Mouse (Mus musculus): ENCODE measurements around the gene Dnah7b.
"Not testable (repeated sequence)": the region's sequence is repeated elsewhere in the genome, so short reads cannot be mapped to it uniquely, and the experiment has no call there.

Dnah7b gene

GRCm38 (mm10) chr1:46325942-46326341, 259.8 kb downstream of the Dnah7b start:
- not testable (repeated sequence) for DNase-seq

DNA sequence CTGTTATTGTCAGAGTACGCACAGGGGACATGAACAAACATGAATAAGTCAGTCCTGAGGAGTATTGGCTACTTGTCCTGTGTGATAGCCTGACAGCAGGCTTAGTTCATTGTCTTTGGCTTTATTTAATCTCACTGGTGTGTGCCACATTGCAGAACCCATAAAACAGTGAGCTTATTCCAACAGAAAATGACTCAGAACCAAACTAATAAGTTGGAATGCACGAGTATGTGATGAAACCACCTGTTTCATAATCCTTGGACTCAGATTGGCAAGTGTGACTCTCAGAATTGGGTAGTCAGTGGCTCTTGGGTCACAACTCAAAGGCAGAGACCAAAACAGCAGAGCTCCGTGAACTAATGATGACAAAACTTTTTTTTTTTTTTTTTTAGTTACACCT, 279.2 kb downstream of the Dnah7b start:
- not testable (repeated sequence) for DNase-seq

DNA sequence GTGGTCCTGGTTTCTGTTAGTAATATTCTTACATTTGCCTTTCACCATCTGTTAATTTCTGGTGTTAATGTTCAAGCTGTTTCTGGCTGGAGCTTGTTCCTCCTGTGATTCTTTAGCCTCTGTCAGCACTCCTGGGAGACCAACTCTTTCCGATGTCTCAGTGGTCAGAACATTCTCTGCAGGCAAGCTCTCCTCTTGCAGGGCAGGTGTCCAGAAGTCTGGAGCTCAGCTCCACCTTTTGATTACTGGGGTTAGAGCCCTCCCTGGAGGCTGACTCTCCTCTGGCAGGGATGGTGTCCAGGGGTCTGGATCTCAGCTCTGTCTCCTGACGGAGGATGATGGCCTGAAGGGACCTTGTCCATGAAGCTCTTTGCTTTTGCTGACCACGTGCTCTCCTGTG, 314.5 kb downstream of the Dnah7b start:
- not testable (repeated sequence) for DNase-seq

DNA sequence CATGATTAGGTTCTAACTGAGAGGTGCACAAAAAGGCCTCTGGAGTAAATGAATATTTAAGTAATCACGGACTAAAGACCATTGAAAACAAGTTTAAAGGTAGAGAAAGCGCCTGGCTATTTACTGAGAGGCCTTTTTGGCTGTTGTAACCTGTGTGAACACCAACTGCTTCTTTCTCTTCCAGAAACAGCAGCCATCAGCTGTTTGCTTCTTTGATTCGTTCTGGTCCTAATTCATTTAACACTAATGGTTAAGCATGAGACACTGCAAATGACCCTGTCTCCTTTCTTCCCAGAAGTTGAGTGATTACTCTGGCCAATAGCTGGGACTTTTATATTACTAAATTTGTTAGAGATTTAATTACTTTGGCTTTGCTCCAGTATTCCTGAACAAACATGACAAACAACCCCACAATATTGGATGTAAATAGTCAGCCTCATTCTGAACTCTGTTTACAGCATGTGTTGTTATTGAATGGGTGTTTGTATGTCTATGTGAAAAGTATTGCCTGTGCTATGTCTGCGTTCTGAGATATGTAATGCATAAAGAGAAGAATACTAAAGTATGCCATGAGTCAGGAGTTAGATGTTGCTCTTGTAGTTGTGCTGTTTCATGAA, 328.7 kb downstream of the Dnah7b start:
- not testable (repeated sequence) for DNase-seq

DNA sequence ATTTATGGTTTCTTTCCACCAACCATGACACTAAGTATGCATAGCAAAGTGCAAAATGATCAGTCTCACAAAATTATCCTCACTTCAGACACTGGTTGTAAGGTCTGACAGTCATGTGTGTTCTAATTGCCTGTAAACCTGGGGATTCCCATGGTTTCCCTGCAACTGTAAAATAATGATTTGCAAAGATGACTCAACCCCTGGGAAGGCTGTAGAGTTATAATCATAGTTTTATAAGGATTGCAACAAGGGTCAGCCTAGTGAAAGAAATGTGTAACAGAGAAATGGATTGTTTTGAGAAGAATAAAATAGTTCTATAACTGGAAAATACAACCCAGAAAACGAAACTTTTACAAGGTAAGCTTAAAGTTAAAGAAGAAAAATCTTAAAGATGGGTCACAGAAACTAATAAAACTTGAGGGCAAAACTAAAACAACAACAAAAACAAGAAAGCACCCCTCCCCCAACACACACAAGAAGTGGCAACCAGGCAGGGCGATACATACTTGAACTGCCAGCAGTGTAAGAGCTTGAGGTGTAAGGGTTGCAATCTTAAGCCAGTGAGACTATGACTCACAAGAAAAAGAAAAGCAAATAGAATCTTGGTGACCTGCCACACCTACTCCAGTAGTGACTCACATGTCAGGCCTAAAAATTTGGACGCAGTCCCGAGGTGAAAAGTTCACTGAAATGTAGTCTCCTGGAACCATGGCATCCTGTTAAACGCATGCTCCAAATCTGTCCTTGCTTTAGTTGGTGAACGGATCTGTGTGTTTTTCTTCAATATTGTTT, 342.4 kb downstream of the Dnah7b start:
- no peak for DNase-seq

- DNase-seq = not testable (repeated sequence)
Measured at GRCm38 (mm10) chr1:46414798-46415197, 348.7 kb downstream of the Dnah7b start.

GRCm38 (mm10) chr1:46416946-46417345, 350.8 kb downstream of the Dnah7b start:
- not testable (repeated sequence) for DNase-seq

DNA sequence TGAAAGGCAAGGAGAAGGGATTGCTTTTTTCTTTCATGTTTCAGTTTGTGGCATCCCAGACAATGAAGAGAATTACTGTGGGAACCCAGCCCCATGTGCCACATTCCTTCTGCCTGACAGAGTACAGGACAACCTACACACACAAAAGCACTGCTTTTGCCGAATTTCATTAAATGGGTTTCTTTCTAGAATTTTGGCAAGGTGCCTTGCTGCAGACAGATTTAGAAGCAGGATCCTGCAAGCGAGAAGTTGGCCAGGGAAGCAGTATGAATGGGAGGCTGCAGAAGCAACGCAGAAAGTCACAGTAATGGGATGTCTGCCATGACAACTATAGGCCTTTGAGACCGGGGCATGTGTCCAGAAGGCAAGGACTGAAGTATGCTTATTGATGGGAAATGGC, 352.9 kb downstream of the Dnah7b start:
- not testable (repeated sequence) for DNase-seq
